Mouse (Mus musculus) E14TG2a.4 (cell line): ENCODE measurements around the gene Rdh1.

Experiments
- H3K27me3 ChIP-seq: 2 replicates; pipeline ENCODE4 v1.6.1; 2014; ENCODE audit warnings: low read length, control low read depth; ENCODE audit not compliant: insufficient read depth
- H3K36me3 ChIP-seq: 2 replicates; pipeline ENCODE4 v1.6.1; 2014; ENCODE audit warnings: low read length, control low read depth; ENCODE audit not compliant: insufficient read depth
- H3K4me1 ChIP-seq: replicated peaks from 2 replicates; pipeline ENCODE4 v1.6.1; 2014; ENCODE audit warnings: low read depth, low read length, control low read depth
- H3K4me3 ChIP-seq: replicated peaks from 2 replicates; pipeline ENCODE4 v1.5.1; 2014; ENCODE audit warnings: mild to moderate bottlenecking, low read length
- H3K9me3 ChIP-seq: 2 replicates; pipeline ENCODE4 v1.6.1; 2014; ENCODE audit warnings: low read length, control low read depth
- CTCF ChIP-seq: conservative IDR thresholded peaks from 2 replicates; pipeline ENCODE4 v1.5.1; 2014; ENCODE audit warnings: low read length
- NANOG ChIP-seq: IDR thresholded peaks from 2 replicates; pipeline ENCODE4 v1.6.1; 2014; ENCODE audit warnings: borderline replicate concordance, low read length, mixed read lengths
- POU5F1 ChIP-seq: IDR thresholded peaks from 2 replicates; pipeline ENCODE4 v1.6.1; 2014; ENCODE audit warnings: low read length, borderline replicate concordance

Gene Rdh1

GRCm38 (mm10) chr10:127759181-127760110, at the start of gene Rdh1, which contains the start of gene Rdh16f1:
TSS of gene Rdh1 (plus strand) at chr10:127759721.
TSS of gene Rdh16f1 (plus strand) at chr10:127759787.
- TF ChIP-seq CTCF (no peak), NANOG (no peak), POU5F1 (no peak)
- no peaks in the 10 kb centered on the region for H3K36me3 ChIP-seq
- peaks cover 6% of the 10 kb centered on the region; the same call in 1 of the 2 replicates for H3K9me3 ChIP-seq
- H3K4me1 ChIP-seq: peaks cover 9% of the 10 kb centered on the region
- H3K27me3 ChIP-seq: peaks cover 4% of the 10 kb centered on the region; the same call in 1 of the 2 replicates
- H3K4me3 ChIP-seq: no peak within 1 kb of the TSS

- H3K4me3 ChIP-seq: no peak overlapping the region
- H3K4me1 ChIP-seq: peaks cover 55% of the 10 kb centered on the region
- H3K36me3 ChIP-seq: no peaks in the 10 kb centered on the region
- H3K27me3 ChIP-seq: peaks cover 27% of the 10 kb centered on the region
- TF ChIP-seq NANOG: no peak
- TF ChIP-seq CTCF: no peak
- no peaks in the 10 kb centered on the region for H3K9me3 ChIP-seq
These were observed 49.2 kb upstream of the Rdh1 start for GRCm38 (mm10) chr10:127710331-127710730.

DNA sequence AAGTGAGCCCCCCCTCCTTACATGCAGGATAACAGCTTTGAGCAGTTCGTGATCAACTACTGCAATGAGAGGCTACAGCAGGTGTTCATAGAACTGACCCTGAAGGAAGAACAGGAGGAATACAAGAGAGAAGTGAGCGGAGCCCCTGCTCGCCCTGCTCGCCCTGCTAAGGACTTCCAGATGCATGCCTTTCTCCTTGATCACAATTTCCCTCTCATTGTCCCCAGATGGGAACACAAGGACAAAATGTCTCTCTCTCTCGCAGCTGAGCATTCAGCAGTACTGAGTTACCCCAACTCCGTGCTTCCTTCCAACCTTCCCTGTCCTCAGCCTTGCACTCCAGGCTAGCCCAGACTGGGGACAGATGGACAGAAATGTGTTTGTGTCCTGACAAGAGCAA, 46.8 kb upstream of the Rdh1 start:
- Histone ChIP-seq H3K9me3 (no peaks in the 10 kb centered on the region), H3K36me3 (no peaks in the 10 kb centered on the region), H3K4me1 (peaks cover 61% of the 10 kb centered on the region), H3K4me3 (no peak overlapping the region), H3K27me3 (peaks cover 25% of the 10 kb centered on the region)
- no peak for TF ChIP-seq CTCF
- no peak for TF ChIP-seq NANOG
- TF ChIP-seq POU5F1: no peak

GRCm38 (mm10) chr10:127721671-127722418, 37.7 kb upstream of the Rdh1 start:
- no peaks in the 10 kb centered on the region for H3K36me3 ChIP-seq
- peak overlapping the region; percentile 47 for H3K4me3 ChIP-seq
- no peaks in the 10 kb centered on the region for H3K9me3 ChIP-seq
- peaks cover 39% of the 10 kb centered on the region for H3K27me3 ChIP-seq
- H3K4me1 ChIP-seq: peaks cover 63% of the 10 kb centered on the region
- TF ChIP-seq POU5F1 (no peak), NANOG (no peak), CTCF (no peak)

- TF ChIP-seq NANOG (no peak), POU5F1 (no peak), CTCF (no peak)
- H3K27me3 ChIP-seq: peaks cover 50% of the 10 kb centered on the region
- peaks cover 60% of the 10 kb centered on the region for H3K4me1 ChIP-seq
- H3K4me3 ChIP-seq: no peak within 1 kb of the TSS
- no peaks in the 10 kb centered on the region for H3K9me3 ChIP-seq
- H3K36me3 ChIP-seq: no peaks in the 10 kb centered on the region
These were observed 35.3 kb upstream of the Rdh1 start, which contains the start of gene Tac2 for GRCm38 (mm10) chr10:127724178-127724577. TSS of gene Tac2 (plus strand) at chr10:127724478.

DNA sequence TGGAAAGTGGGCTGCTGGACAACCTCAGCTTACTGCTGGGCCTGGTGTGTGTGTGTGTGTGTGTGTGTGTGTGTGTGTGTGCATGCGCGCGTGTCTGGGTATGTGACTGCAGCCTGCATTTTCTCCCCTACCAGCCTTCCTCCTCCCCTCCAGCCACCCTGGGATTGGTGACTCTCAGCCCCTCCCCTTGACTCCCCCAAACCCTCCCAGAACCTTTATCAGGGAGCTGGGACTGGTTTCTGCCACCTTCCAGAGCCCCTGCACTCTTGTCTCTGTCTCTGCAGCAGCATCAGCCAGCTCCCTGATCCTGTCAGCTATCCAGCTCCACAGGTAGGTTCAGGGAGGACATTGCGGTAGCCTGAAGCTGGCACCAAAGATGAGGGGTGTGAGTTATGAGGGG, 34.4 kb upstream of the Rdh1 start:
- H3K27me3 ChIP-seq: peaks cover 43% of the 10 kb centered on the region
- H3K4me3 ChIP-seq: no peak overlapping the region
- no peaks in the 10 kb centered on the region for H3K36me3 ChIP-seq
- H3K9me3 ChIP-seq: no peaks in the 10 kb centered on the region
- TF ChIP-seq NANOG: no peak
- TF ChIP-seq CTCF: no peak
- TF ChIP-seq POU5F1: no peak
- peaks cover 50% of the 10 kb centered on the region for H3K4me1 ChIP-seq

GRCm38 (mm10) chr10:127728437-127728836, 31.1 kb upstream of the Rdh1 start:
- Histone ChIP-seq H3K27me3 (peaks cover 33% of the 10 kb centered on the region), H3K36me3 (no peaks in the 10 kb centered on the region), H3K4me3 (0 out of 2 replicates have a peak overlapping the region, but pooled peaks have one; percentile 6), H3K4me1 (peaks cover 34% of the 10 kb centered on the region), H3K9me3 (no peaks in the 10 kb centered on the region)
- TF ChIP-seq POU5F1: no peak
- TF ChIP-seq NANOG: no peak
- TF ChIP-seq CTCF: no peak

- peaks cover 9% of the 10 kb centered on the region for H3K9me3 ChIP-seq
- TF ChIP-seq NANOG (no peak), CTCF (no peak), POU5F1 (no peak)
- H3K4me3 ChIP-seq: no peak overlapping the region
- H3K27me3 ChIP-seq: peaks cover 25% of the 10 kb centered on the region
- peaks cover 39% of the 10 kb centered on the region for H3K4me1 ChIP-seq
- no peaks in the 10 kb centered on the region for H3K36me3 ChIP-seq
These were observed 29.1 kb upstream of the Rdh1 start for GRCm38 (mm10) chr10:127730285-127730932.
